Mouse (Mus musculus): ENCODE results near the gene Cep164. TPM values are rescaled to one million over a fixed set of nuclear protein-coding genes. Genes with fewer than 3 reads are reported as not detected.

The Cep164 gene
- polyA plus RNA-seq, 1 experiment from 2014 or later, result 6.1 TPM

- Histone ChIP-seq H3K27ac (ENCODE audit: low read depth) (no peak overlapping the region), H3K9ac (replicated peaks) (no peak overlapping the region), H3K4me3 (ENCODE audit: low read depth, low read length) (no peak overlapping the region), H3K36me3 (replicated peaks; ENCODE audit: insufficient read depth, low read length) (no peaks in the 10 kb centered on the region), H3K27me3 (ENCODE audit: insufficient read depth, low read length) (no peaks in the 10 kb centered on the region), H3K9me3 (ENCODE audit: low read length) (no peaks in the 10 kb centered on the region), H3K4me1 (ENCODE audit: insufficient read depth) (no peaks in the 10 kb centered on the region), H3K4me2 (ENCODE audit: low read depth, low read length) (no peak overlapping the region)
- WGBS (ENCODE audit: insufficient replicate concordance), result 79% methylated on average over 5 of the region's 5 CpGs
- no peak for ATAC-seq
- no peak for TF ChIP-seq CTCF (IDR thresholded peaks at IDR 0.05; ENCODE audit: low read depth)
- TF ChIP-seq EP300 (IDR thresholded peaks at IDR 0.05; ENCODE audit: low read depth), result no peak
- no peak for DNase-seq
These were observed 96.6 kb downstream of the Cep164 start for GRCm38 (mm10) chr9:45731851-45732250.

GRCm38 (mm10) chr9:45719997-45720396 is 108.5 kb downstream of the Cep164 start:
- no peak for TF ChIP-seq CTCF (IDR thresholded peaks at IDR 0.05; ENCODE audit: low read depth)
- TF ChIP-seq EP300 (IDR thresholded peaks at IDR 0.05; ENCODE audit: low read depth), result no peak
- H3K36me3 ChIP-seq (replicated peaks; ENCODE audit: insufficient read depth, low read length), result no peaks in the 10 kb centered on the region

More at GRCm38 (mm10) chr9:45719997-45720396, 108.5 kb downstream of the Cep164 start:
- no peaks in the 10 kb centered on the region for H3K4me1 ChIP-seq (ENCODE audit: insufficient read depth)
- H3K4me2 ChIP-seq (ENCODE audit: low read depth, low read length), result no peak overlapping the region
- no peaks in the 10 kb centered on the region for H3K27me3 ChIP-seq (ENCODE audit: insufficient read depth, low read length)
- no peak overlapping the region for H3K9ac ChIP-seq (replicated peaks)
- DNase-seq (no peak), ATAC-seq (no peak)
- H3K4me3 ChIP-seq (ENCODE audit: low read depth, low read length), result no peak overlapping the region
- 60% methylated on average over 7 of the region's 7 CpGs for whole genome bisulfite sequencing (ENCODE audit: insufficient replicate concordance)
- H3K9me3 ChIP-seq (ENCODE audit: low read length), result no peaks in the 10 kb centered on the region
- H3K27ac ChIP-seq (ENCODE audit: low read depth), result no peak overlapping the region

Other genes with a start within 250 kb of the Cep164 start
- gene Bace1, start 9.9 kb upstream of the Cep164 start, polyA plus RNA-seq (2015; fragmentation: Nextera tagmentation; extraction: Ambion mirVana), result 8.3 and 10.7 TPM in 2 replicates
- gene Pcsk7, start 77.8 kb upstream of the Cep164 start, polyA plus RNA-seq (2015; fragmentation: Nextera tagmentation; extraction: Ambion mirVana), result 5.8 and 6.8 TPM in 2 replicates
- gene Rnf214, start 78.2 kb upstream of the Cep164 start, polyA plus RNA-seq (2015; fragmentation: Nextera tagmentation; extraction: Ambion mirVana), result 13.0 and 15.9 TPM in 2 replicates
- 3.6 and 5.2 TPM in 2 replicates for gene Tagln, start 107.4 kb upstream of the Cep164 start, polyA plus RNA-seq (2015; fragmentation: Nextera tagmentation; extraction: Ambion mirVana)
- gene Sidt2, start 126.6 kb upstream of the Cep164 start, polyA plus RNA-seq (2015; fragmentation: Nextera tagmentation; extraction: Ambion mirVana), result 23.5 and 23.6 TPM in 2 replicates
- gene Pafah1b2, start 184.0 kb upstream of the Cep164 start, polyA plus RNA-seq (2015; fragmentation: Nextera tagmentation; extraction: Ambion mirVana), result 35.8 and 42.6 TPM in 2 replicates
- gene Sik3, start 184.1 kb upstream of the Cep164 start, polyA plus RNA-seq (2015; fragmentation: Nextera tagmentation; extraction: Ambion mirVana), result 5.0 TPM in 2 replicates